Mouse (Mus musculus) cortical plate, adult 2 months (tissue): ENCODE measurements around the gene Ext2.

Source experiments
- CTCF ChIP-seq: fragments of 200-500 bp; IDR thresholded peaks from 2 replicates; pipeline ENCODE4 v1.5.1; 2011; ENCODE audit warnings: mild to moderate bottlenecking, control low read depth, low read length; ENCODE audit not compliant: insufficient read depth; ENCODE audit errors: extremely low read depth
- POLR2A ChIP-seq: fragments of 200-500 bp; IDR thresholded peaks from 2 replicates; pipeline ENCODE4 v1.6.1; 2011; ENCODE audit warnings: mild to moderate bottlenecking, low read length, control low read depth; ENCODE audit not compliant: insufficient read depth; ENCODE audit errors: extremely low read depth

GRCm38 (mm10) chr2:93836232-93836785 is 13.9 kb upstream of the Ext2 start:
- TF ChIP-seq CTCF (no peak), POLR2A (no peak)
